Mouse (Mus musculus): Measurements from ENCODE around the gene Ces1b. TPM values are rescaled to one million over a fixed set of nuclear protein-coding genes. Genes with fewer than 3 reads are reported as not detected.
A peak's percentile ranks its signal among the peaks of the same experiment; 100 is the strongest.

The Ces1b gene
- total RNA-seq, 2 experiments from 2014 or later: not detected

DNA sequence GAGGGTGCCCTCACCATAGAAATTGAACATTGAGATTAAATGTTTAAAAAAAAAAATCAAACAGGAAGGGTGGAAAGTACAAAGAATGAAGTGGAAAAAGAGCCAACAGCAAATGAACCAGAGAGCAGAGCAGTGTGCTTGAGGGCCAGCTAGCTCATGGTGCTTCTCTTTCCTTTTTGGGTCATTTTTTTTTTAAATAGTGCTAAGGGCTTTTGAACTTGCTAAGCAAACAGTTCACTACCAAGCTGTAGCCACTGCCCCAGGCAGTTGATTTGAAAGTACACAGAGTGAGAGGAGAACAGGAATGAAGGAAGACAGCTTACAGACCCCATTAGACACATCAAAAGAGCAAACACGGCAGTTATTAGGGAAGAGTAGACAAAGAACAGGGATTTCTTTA, 36.7 kb downstream of the Ces1b start:
- H3K4me3 ChIP-seq: no peak overlapping the region
- TF ChIP-seq CTCF (conservative IDR thresholded peaks at IDR 0.05): no peak
- no peak overlapping the region for H3K27ac ChIP-seq
- DNase-seq (ENCODE audit: low spot score in 2 of 2): no peak

DNA sequence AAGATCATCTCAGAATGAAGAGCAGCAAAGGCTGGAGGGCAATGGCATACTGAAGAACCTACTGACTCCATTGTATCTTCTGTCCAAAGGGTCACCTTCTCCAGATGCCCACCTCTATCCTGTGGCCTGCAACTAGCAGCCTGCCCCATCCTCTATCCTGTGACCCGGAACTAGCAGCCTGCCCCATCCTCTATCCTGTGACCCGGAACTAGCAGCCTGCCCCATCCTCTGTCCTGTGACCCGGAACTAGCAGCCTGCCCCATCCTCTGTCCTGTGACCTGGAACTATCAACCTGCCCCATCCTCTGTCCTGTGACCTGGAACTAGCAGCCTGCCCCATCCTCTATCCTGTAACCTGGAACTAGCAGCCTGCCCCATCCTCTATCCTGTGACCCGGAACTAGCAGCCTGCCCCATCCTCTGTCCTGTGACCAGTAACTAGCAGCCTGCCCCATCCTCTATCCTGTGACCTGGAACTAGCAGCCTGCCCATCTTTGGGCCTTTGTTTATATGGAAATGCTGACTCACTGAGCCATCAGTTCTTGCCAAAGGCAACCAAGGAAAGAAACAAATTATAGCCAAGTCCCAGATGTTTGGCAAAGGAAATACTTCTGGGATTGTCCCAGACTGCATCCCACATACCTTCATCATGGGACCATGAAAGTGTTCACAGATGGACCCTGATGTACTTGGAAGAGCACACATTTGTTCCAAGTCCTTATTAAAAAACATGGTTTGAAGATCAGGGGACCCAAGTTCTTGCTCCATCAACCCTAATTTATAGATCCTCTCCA, 38.8 kb downstream of the Ces1b start:
- Histone ChIP-seq H3K4me3 (no peak overlapping the region), H3K27ac (no peak overlapping the region)
- no peak for DNase-seq (ENCODE audit: low spot score in 2 of 2)
- TF ChIP-seq CTCF (conservative IDR thresholded peaks at IDR 0.05): no peak

- peak in 1 of 2 experiments; percentile 26 for DNase-seq (ENCODE audit: low spot score in 2 of 2)
- H3K27ac ChIP-seq: no peak overlapping the region
- TF ChIP-seq CTCF (conservative IDR thresholded peaks at IDR 0.05): no peak
These were observed 39.6 kb downstream of the Ces1b start for GRCm38 (mm10) chr8:93040256-93040655.

GRCm38 (mm10) chr8:93038831-93039230, 41.0 kb downstream of the Ces1b start:
- no peak overlapping the region for H3K4me3 ChIP-seq
- TF ChIP-seq CTCF (conservative IDR thresholded peaks at IDR 0.05): no peak
- no peak overlapping the region for H3K27ac ChIP-seq
- DNase-seq (ENCODE audit: low spot score in 2 of 2): no peak

More at GRCm38 (mm10) chr8:93040256-93040655, 39.6 kb downstream of the Ces1b start:
- no peak overlapping the region for H3K4me3 ChIP-seq

- no peak overlapping the region for H3K4me3 ChIP-seq
- no peak for DNase-seq (ENCODE audit: low spot score in 2 of 2)
- H3K27ac ChIP-seq: no peak overlapping the region
- no peak for TF ChIP-seq CTCF (conservative IDR thresholded peaks at IDR 0.05)
These were observed 49.2 kb downstream of the Ces1b start for GRCm38 (mm10) chr8:93030664-93031063.

DNA sequence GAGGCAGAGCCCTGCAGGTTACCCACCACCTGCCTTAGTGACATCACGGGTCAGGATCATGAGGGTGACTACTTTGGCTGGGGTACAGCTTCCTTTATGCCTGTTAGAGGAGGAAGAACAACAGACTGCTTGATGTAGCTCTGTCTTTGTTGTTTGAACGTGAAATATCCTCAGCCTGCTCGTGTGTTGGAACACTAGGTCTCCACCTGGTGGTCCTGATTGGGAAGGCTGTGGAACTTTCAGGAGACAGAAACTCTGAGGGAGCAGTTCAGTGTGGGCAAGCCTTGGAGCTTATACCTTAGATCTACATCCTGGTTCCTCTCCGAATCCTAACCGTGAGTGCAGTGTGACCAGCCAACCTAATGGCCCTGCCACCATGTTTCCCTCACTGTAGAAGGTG, 58.1 kb downstream of the Ces1b start:
- Histone ChIP-seq H3K4me3 (no peak overlapping the region), H3K27ac (no peak overlapping the region)
- 0 out of 2 replicates have a peak, but pooled peaks have one; percentile 12 for TF ChIP-seq CTCF (conservative IDR thresholded peaks at IDR 0.05)
- DNase-seq (ENCODE audit: low spot score in 2 of 2): no peak

- TF ChIP-seq CTCF (conservative IDR thresholded peaks at IDR 0.05): no peak
- no peak for DNase-seq (ENCODE audit: low spot score in 2 of 2)
- H3K27ac ChIP-seq: no peak overlapping the region
- no peak overlapping the region for H3K4me3 ChIP-seq
These were observed 65.5 kb downstream of the Ces1b start for GRCm38 (mm10) chr8:93014300-93014699.

- no peak for DNase-seq (ENCODE audit: low spot score in 2 of 2)
- peak; percentile 28; the same call in 1 of the 2 replicates for TF ChIP-seq CTCF (conservative IDR thresholded peaks at IDR 0.05)
- no peak overlapping the region for H3K4me3 ChIP-seq
- no peak overlapping the region for H3K27ac ChIP-seq
These were observed 67.6 kb downstream of the Ces1b start for GRCm38 (mm10) chr8:93012226-93012625.

GRCm38 (mm10) chr8:93011439-93011838, 68.4 kb downstream of the Ces1b start:
- peak; percentile 78 to 91 for DNase-seq (ENCODE audit: low spot score in 2 of 2)
- Histone ChIP-seq H3K27ac (no peak overlapping the region), H3K4me3 (no peak overlapping the region)
- TF ChIP-seq CTCF (conservative IDR thresholded peaks at IDR 0.05): peak; percentile 90

GRCm38 (mm10) chr8:93010286-93010685, 69.5 kb downstream of the Ces1b start:
- Histone ChIP-seq H3K4me3 (no peak overlapping the region), H3K27ac (no peak overlapping the region)
- DNase-seq (ENCODE audit: low spot score in 2 of 2): peak; percentile 20 to 52
- peak; percentile 84 for TF ChIP-seq CTCF (conservative IDR thresholded peaks at IDR 0.05)

Other genes with a start within 250 kb of the Ces1b start
- gene Lpcat2, start 224.7 kb downstream of the Ces1b start, total RNA-seq (2021): 10 to 100 TPM; 10.0 to 11.2 TPM
- 1 to 10 TPM; 1.2 to 3.0 TPM for gene Capns2, start 178.6 kb downstream of the Ces1b start, total RNA-seq (2021)
- gene Slc6a2, start 119.9 kb downstream of the Ces1b start, total RNA-seq (2021): under 1 TPM; 0.10 to 0.18 TPM
- not detected for gene Ces1a, start 31.8 kb downstream of the Ces1b start, total RNA-seq (2021)
- not detected for gene Ces1c, start 51.3 kb upstream of the Ces1b start, total RNA-seq (2021)
- under 1 TPM; 0.49 to 0.76 TPM for gene Ces1d, start 117.8 kb upstream of the Ces1b start, total RNA-seq (2021)
- not detected for gene Ces1e, start 149.6 kb upstream of the Ces1b start, total RNA-seq (2021)
- gene Ces1f, start 199.7 kb upstream of the Ces1b start, total RNA-seq (2021): not detected